9 mouse cellular contexts compared by ENCODE assay signal in genomic region chr17:75536396-75537049, GRCm38 (mm10). TPM values are rescaled to one million over a fixed set of nuclear protein-coding genes. Genes with fewer than 3 reads are reported as not detected.
DNase-seq lines count a peak whose midpoint lies in the region; ATAC-seq and TF ChIP-seq lines count a peak whose summit lies in the region.
"Had no signal": no experiment of that assay in that cellular context is flagged by ENCODE, and none has a peak within 500 bp of the region (broad histone marks: within the 10 kb centered on the region; RNA-seq: fewer than 3 reads in every experiment).

No protein-coding gene starts in this region.

- no peak overlapping the region for H3K4me2 ChIP-seq in heart, embryonic 16.5 days (ENCODE audit: low read depth, low read length)
- H3K4me2 ChIP-seq in limb, embryonic 13.5 days (replicated peaks) = no peak overlapping the region
- no peak overlapping the region for H3K4me2 ChIP-seq in neural tube, embryonic 15.5 days

- H3K27ac ChIP-seq in spleen, adult 2 months (ENCODE audit: insufficient read depth, low read length) = no peak overlapping the region
- H3K27ac ChIP-seq in heart, embryonic 16.5 days (ENCODE audit: low read length) = no peak overlapping the region
- no peak overlapping the region for H3K27ac ChIP-seq in limb, embryonic 13.5 days
- no peak overlapping the region for H3K27ac ChIP-seq in neural tube, embryonic 15.5 days (replicated peaks)

- no peaks in the 10 kb centered on the region for H3K27me3 ChIP-seq in spleen, adult 2 months (ENCODE audit: control insufficient read depth, insufficient read depth, low read length)
- H3K27me3 ChIP-seq in heart, embryonic 16.5 days (ENCODE audit: control insufficient read depth, insufficient read depth, low read length) = no peaks in the 10 kb centered on the region
- H3K27me3 ChIP-seq in limb, embryonic 13.5 days = no peaks in the 10 kb centered on the region
- H3K27me3 ChIP-seq in neural tube, embryonic 15.5 days (replicated peaks) = no peaks in the 10 kb centered on the region

- no peak overlapping the region for H3K9ac ChIP-seq in heart, embryonic 16.5 days (ENCODE audit: low read length)
- no peak overlapping the region for H3K9ac ChIP-seq in limb, embryonic 13.5 days
- H3K9ac ChIP-seq in neural tube, embryonic 15.5 days (replicated peaks) = no peak overlapping the region

- TF ChIP-seq POLR2A in spleen, adult 2 months (IDR thresholded peaks at IDR 0.05; ENCODE audit: low read depth, low read length) = no peak

- H3K4me1 ChIP-seq in spleen, adult 2 months (ENCODE audit: control insufficient read depth, insufficient read depth, insufficient read length) = no peaks in the 10 kb centered on the region
- peaks cover 8% of the 10 kb centered on the region for H3K4me1 ChIP-seq in heart, embryonic 16.5 days (ENCODE audit: control insufficient read depth, insufficient read depth, low read length)
- no peaks in the 10 kb centered on the region; the same call in 1 of the 2 replicates for H3K4me1 ChIP-seq in limb, embryonic 13.5 days
- H3K4me1 ChIP-seq in neural tube, embryonic 15.5 days = 0 out of 2 replicates have a peak, but pooled peaks cover 4% of the 10 kb centered on the region

- peak; percentile 58; the same call in 1 of the 2 replicates for TF ChIP-seq CTCF in spleen, adult 2 months (IDR thresholded peaks at IDR 0.05; ENCODE audit: extremely low read depth, insufficient read depth, insufficient read length, insufficient replicate concordance)

- WGBS in spleen, adult 2 months = 32% methylated on average over 6 of the region's 6 CpGs
- WGBS in heart, embryonic 16.5 days = 33% methylated on average over 6 of the region's 6 CpGs
- 38% methylated on average over 6 of the region's 6 CpGs for WGBS in limb, embryonic 13.5 days
- WGBS in neural tube, embryonic 15.5 days = 36% methylated on average over 6 of the region's 6 CpGs

- peak; percentile 43 to 51 for DNase-seq in cerebellum, postnatal 14 days
- no peak for DNase-seq in cerebellum, adult 18-20 months
- DNase-seq in spleen, adult 2 months (ENCODE audit: low read depth in 1 of 2, low spot score in 2 of 2) = peak; percentile 47 to 49
- DNase-seq in spleen, postnatal 4 days (ENCODE audit: low spot score in 2 of 2) = no peak
- DNase-seq in thymus, postnatal 4 days = no peak

- no peak overlapping the region for H3K4me3 ChIP-seq in spleen, adult 2 months (ENCODE audit: extremely low read depth, insufficient read depth, insufficient read length)
- no peak overlapping the region for H3K4me3 ChIP-seq in heart, embryonic 16.5 days (ENCODE audit: low read length)
- H3K4me3 ChIP-seq in limb, embryonic 13.5 days = no peak overlapping the region
- H3K4me3 ChIP-seq in neural tube, embryonic 15.5 days (replicated peaks) = no peak overlapping the region

- H3K9me3 ChIP-seq in heart, embryonic 16.5 days (replicated peaks; ENCODE audit: control insufficient read depth, low read length) = no peaks in the 10 kb centered on the region
- no peaks in the 10 kb centered on the region for H3K9me3 ChIP-seq in limb, embryonic 13.5 days
- H3K9me3 ChIP-seq in neural tube, embryonic 15.5 days (replicated peaks) = no peaks in the 10 kb centered on the region
- H3K9me3 ChIP-seq: G1E had no signal

- H3K36me3 ChIP-seq in spleen, adult 2 months (ENCODE audit: control insufficient read depth, insufficient read depth, low read length) = peaks cover 12% of the 10 kb centered on the region
- H3K36me3 ChIP-seq in heart, embryonic 16.5 days (ENCODE audit: control insufficient read depth, insufficient read depth) = peaks cover 14% of the 10 kb centered on the region
- H3K36me3 ChIP-seq in limb, embryonic 13.5 days = peaks cover 32% of the 10 kb centered on the region
- peaks cover 16% of the 10 kb centered on the region for H3K36me3 ChIP-seq in neural tube, embryonic 15.5 days

- ATAC-seq in heart, embryonic 16.5 days (replicated peaks; ENCODE audit: extremely low read depth, insufficient read depth, low FRiP score) = peak; percentile 76; the same call in 1 of the 2 replicates
- peak; percentile 81; the same call in 1 of the 2 replicates for ATAC-seq in limb, embryonic 13.5 days (ENCODE audit: low FRiP score, low read depth)
- ATAC-seq in neural tube, embryonic 15.5 days (ENCODE audit: low FRiP score) = peak; percentile 84

RNA-seq across cellular contexts. Expression of gene Fam98a, which starts 15.2 kb away (rescaled TPM):
- 5.6 and 6.1 TPM in 2 replicates for polyA plus RNA-seq in spleen, adult 2 months (2012; rRNA removed)
- 23.9 and 28.4 TPM in 2 replicates for polyA plus RNA-seq in heart, embryonic 16.5 days (2015; fragmentation: Nextera tagmentation; extraction: Ambion mirVana)
- 30.6 and 30.8 TPM in 2 replicates for polyA plus RNA-seq in limb, embryonic 13.5 days (2015; fragmentation: Nextera tagmentation; extraction: Ambion mirVana)
- 30.3 and 31.0 TPM in 2 replicates for polyA plus RNA-seq in neural tube, embryonic 15.5 days (2015; fragmentation: Nextera tagmentation; extraction: Ambion mirVana)

Comparison
In these comparisons a context has a peak if more than half of its experiments do, and no peak if none do; other contexts are left out.
1. DNase-seq: peak in cerebellum, postnatal 14 days (2 of 2) and spleen, adult 2 months (2 of 2); none in cerebellum, adult 18-20 months (0 of 2), spleen, postnatal 4 days (0 of 2) and thymus, postnatal 4 days (single experiment).
2. Peak in every context shown above with its lines, with median percentiles within 50 percentile points of each other: ATAC-seq.